Mouse (Mus musculus): ENCODE data around the gene Birc7.

Gene Birc7

GRCm38 (mm10) chr2:180928723-180929122 lies at the start of gene Birc7:
Gene Birc7 (plus strand): TSS chr2:180929023.
- DNase-seq = no peak

DNA sequence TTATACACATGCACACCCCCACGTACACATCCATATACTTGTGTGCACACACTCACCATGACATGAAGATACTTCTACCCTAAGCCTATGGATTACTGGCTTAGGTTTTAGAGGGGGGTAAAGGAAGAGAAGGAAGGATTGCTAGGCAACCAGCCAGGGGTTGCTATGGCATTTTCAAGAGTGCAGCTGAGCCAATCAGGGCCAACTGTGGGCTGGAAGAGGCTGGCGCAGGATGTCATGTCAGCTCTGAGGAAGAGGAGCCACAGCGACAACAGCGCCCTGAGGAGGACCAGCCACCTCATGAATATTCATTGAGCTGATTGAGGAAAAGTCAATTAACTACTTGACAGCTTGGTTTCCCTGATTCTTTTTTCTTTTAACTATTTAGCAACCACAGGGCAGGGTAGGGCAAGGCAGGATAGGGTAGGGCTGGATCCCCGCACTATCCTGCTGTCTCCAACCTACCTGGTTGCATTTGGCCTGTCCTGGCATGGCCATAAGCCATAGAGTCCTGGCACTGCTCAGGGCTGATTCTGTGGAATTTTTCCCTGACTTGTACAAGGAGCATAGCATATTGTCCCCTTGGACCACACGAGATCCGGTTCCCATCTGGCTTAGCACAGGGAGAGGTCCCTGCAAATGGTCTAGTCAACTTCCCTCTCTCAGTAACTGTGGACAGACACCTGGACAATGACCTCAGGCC lies 49.3 kb upstream of the Birc7 start:
- no peak for DNase-seq

DNA sequence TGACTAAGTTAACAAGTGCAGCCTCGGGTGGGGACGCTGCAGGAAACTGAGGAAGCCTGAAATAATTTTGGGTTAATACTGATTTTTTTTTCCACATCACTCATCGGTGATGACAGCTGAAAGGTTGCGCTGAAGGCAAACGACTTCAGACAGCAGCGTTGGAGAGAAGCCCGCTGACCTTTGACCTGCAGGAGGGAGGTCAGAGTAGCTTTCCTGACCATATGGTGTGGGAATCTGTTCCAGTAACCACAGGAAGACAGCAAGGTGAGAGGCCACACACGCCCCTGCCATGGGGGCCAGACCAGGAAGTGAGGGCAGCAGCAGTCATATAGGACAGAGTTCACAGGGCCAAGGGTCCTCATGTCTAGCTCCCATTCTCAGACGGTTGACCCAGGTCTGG lies 47.5 kb upstream of the Birc7 start:
- DNase-seq = no peak

DNA sequence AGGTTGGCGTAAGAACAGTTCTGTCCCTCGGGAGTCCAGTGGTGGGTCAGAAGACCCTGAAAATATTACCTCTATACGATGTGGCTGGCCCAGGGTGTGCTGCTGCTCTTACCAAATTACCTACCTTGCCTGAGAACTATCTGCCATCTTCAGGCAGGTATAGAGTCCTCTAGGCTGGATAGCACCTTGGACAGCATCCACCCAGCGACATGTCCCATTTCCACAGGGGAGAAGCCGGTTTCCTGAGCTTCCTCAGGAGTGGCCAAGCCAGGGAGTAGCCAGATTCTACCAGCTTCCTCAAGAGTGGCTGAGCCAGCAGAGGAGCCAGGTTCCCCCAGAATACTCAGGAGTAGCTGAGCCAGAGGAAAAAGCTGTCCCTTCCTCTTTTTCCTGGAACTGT lies 43.6 kb upstream of the Birc7 start:
- DNase-seq = no peak

DNA sequence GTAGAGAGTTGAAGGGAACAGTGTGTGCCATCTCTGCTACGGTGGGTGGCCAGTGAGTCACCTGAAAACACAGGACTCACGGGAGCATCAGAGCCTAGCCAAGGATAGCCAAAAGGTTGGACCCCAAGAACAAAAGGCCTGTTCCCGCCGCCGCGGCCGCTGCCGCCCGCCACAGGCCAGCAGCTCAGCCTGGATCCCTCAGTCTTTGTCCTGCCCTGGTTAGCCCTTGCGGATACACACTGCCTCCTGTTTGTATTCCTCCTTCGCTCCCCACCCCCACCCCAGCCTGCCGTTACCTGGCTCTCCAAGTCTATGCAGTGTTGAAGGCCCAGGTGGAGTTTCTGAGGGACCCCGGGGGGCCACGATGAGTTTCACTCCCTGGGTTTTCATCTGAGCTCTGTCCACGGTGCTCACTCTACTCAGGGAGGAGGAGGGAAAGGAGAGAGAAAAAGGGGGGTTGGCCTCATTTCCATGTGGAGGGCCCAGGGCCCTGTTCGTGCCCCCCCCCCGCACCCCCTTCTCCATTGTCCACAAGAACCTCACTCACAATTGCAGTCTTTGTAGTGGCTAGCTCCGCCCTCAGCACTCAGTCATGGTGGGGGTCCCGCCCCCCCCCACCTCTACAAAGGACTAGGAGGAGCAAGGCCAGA lies 39.4 kb upstream of the Birc7 start:
- no peak for DNase-seq

DNA sequence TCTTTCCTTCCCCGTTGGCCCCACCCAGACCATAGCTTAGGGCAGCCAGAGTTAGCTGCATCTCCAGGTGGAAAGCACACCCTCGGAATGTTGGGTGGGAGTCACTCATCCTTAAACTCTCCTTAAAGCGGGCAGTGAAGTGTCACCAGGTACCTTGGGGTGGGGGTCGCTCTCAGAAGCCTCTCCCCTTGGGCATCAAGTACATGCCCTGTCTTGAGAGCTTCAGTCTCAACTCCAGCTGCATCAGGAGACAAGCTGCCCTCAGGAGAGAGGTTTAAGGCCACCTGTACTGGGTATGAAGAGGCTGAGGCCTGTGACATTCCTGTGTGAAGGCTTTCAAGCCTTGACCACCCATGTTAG lies 38.9 kb upstream of the Birc7 start:
- no peak for DNase-seq

GRCm38 (mm10) chr2:180890422-180891074 lies 38.3 kb upstream of the Birc7 start:
- no peak for DNase-seq

DNA sequence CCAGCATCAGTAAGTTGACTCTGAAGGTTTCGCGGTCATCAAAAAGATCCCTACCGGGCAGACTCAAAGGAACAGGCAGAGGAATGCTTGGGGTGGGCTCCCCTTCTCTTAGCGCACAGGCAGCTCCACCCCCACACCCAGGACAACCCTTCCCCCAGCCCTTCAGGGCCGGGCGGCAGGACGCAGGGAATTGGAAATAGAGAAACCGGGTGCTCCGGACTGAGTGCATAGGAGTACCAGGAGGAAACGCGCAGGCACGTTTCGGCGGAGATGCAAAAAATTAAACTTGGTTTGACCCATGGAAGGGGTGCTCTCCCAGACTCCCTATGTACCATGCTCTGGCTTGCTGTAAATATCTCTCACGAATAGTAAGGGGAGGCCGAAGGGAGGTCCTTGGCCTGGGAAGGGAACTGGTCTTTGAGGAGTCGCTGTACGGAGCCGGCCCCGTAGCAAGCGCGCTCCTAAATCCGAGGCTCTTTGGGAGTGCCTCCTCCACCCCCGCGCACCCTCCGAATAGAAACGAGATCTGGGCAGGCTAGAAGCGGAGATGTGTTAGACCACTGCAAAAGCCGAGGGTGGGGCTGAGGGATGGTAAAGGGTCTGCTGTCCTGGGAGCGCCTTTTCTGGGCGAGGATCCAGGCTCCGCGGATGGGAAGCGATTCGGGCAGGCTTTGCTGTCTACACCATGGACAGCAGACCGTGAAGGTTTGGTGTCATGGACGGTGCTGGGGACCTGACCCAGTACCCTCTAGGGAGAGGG lies 37.6 kb upstream of the Birc7 start:
- no peak for DNase-seq

GRCm38 (mm10) chr2:180891835-180892323 lies 36.9 kb upstream of the Birc7 start:
- no peak for DNase-seq

DNA sequence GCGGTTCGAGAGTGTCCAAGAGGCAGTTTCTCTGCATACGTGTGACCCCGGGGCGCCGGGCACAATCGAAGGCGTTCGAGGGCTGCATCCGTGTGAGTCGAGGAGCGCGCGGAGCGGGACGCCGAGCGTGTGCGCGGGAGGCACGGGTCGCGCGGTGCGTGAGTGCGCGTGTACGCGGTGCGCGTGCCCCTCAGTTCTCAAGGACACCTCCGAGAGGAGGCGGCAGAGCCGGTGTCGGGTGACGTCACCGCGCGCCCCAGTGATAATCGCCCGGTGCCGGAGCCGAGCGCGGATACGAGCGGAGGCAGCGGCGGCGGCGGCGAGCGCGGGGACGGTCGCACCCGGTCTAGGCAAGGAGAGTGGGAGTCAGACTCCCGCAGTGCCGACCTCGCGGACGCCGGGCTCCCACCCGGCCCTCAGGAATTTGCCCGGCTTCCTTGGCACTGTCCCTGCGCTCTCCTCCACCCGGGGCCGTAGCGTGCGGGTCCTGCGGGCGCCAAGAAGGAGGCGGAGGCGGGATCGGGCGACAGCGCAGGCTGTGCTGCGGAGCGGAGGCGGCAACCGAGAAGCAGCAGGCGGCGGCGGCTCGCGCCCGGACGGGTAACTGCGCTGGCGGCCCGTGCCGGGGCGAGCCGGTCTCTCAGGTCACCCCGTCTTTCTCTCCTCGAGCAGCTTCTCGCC lies 35.8 kb upstream of the Birc7 start:
- no peak for DNase-seq

- no peak for DNase-seq
These were observed 35.2 kb upstream of the Birc7 start for GRCm38 (mm10) chr2:180893537-180894028.

DNA sequence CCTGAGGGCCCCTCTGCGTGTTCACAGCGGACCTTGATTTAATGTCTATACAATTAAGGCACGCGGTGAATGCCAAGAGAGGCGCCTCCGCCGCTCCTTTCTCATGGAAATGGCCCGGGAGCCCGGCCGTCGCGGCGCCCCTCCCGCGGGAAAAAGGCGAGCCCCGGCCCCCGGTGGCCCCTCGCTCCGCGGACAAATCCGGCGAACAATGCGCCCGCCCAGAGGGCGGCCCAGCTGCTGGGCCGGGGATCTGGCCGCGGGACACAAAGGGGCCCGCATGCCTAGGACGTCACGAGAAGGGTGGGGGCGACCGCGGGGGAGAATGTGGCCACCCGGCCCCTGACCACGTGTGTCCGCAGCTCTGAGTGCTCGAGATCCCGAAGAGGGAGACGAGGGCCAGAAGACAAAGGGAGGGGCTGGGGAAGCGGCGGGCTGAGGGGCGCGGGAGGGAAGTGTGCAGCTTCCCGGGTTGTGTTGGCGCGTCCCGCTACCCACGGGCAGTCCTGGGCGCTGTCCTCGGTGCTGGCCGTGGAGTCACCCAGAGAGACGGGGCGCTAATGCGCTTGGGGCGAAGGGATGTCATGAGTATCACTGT lies 34.7 kb upstream of the Birc7 start:
- peak; percentile 8 to 25 for DNase-seq

GRCm38 (mm10) chr2:180894734-180895133 lies 34.1 kb upstream of the Birc7 start:
- peak; percentile 32 to 43 for DNase-seq

DNA sequence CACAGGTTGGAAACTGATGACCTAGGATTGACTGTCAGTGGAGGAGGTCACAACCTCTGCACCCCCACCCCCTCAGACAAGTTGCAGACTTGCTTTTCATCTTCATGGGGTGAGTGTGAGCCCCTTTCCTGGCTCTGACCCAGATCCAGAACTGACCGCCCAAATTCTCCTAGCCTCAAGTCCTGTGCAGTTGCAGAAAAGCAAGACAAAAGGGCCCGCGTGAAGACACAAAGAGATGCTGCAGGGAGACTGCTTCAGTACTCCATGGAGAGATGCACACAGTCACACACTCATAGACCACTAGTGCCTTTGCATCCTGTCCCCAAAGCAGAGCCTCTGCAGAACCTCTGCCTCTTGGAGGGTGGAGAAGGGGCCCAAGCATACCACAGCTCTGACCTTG lies 33.5 kb upstream of the Birc7 start:
- no peak for DNase-seq

DNA sequence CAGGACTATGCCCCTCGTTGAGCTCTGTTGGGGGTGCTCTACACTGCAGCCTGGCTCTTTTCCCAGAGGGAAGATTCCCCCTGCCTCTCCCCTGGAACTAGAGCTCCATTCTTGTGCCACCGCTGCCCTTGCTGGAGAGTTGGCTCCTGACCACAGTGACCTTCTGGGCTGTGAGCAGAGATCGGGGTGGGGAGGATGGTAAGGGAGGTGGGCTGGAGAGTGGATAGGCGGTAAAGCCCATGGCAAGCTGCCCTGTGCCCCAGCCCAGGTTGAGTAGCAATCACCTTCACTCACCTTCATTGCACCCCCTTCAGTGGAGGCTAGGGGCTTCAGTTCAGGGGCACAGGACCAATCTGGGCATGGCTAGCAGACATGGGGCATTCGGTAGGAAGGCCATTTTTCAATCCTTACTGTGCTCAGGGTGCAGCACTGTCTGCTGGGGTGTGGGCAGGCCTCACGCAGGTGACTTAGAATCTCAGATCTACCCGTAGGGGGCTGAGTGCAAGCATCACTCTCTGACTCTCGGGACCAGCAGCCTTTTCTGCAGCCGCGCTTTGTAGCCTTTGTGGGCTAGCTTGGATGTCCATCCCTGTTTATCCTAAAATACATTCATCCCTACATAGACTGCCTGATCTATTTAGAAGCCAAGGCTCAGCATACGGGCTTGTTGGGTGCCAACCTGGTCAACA lies 32.8 kb upstream of the Birc7 start:
- no peak for DNase-seq

GRCm38 (mm10) chr2:180896819-180897625 lies 31.8 kb upstream of the Birc7 start:
- DNase-seq = no peak

DNA sequence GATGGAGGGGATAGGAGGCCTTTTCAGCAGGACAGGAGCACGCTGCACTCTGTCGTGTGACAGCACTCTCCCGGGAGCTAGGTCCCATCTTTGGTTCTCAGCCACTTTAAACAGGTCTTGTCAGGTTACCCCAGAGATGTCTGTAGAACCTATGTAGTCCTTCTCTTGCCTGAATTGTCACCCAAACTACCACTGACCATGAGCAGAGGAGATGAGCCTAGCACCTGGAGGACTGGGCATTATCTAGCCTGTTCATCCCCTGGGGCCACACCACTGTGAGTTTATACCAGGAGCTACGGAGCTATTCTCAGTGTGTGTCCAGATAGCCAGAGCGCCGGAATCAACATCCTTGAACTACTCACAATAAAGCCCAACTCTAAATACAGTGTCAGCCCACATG lies 31.0 kb upstream of the Birc7 start:
- DNase-seq = no peak

DNA sequence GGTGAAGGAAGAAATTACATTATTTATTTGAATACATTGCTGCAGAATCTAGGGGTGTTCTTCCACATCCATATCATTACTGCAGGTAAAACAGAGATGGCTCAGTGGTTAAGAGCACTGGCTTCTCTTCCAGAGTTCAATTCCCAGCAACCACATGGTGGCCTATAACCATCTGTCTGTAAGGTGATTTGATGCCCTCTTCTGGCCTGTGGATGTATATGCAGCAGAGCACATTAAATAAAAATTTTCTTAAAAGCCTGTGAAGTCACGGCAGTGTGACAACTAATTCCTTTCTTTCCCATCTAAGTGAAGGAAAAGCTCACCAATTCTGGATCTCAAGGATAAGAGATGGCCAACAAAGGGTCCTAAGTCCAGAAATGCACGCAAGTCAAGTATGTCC lies 26.7 kb upstream of the Birc7 start:
- no peak for DNase-seq

GRCm38 (mm10) chr2:180904435-180905208 lies 24.2 kb upstream of the Birc7 start:
- DNase-seq = no peak
